Mouse (Mus musculus) spleen, adult 2 months (tissue): ENCODE measurements around the gene Whamm.

Experiments
- CTCF ChIP-seq: fragments of 200-500 bp; IDR thresholded peaks from 2 replicates; pipeline ENCODE4 v1.5.1; 2011; ENCODE audit warnings: mild to moderate bottlenecking, inconsistent platforms; ENCODE audit not compliant: insufficient read depth, insufficient read length, insufficient replicate concordance; ENCODE audit errors: extremely low read depth
- POLR2A ChIP-seq: fragments of 200-500 bp; IDR thresholded peaks from 2 replicates; pipeline ENCODE4 v1.6.1; 2011; ENCODE audit warnings: low read depth, low read length, inconsistent platforms

- no peak for TF ChIP-seq CTCF
- no peak for TF ChIP-seq POLR2A
Observed at GRCm38 (mm10) chr7:81561211-81561610, 9.9 kb upstream of the Whamm start.
